Mouse (Mus musculus): ENCODE data around the gene Pi4ka.

- TF ChIP-seq CTCF (conservative IDR thresholded peaks at IDR 0.05; ENCODE audit: low read length) (no peak), NANOG (IDR thresholded peaks at IDR 0.05; ENCODE audit: borderline replicate concordance, low read length) (no peak), POU5F1 (IDR thresholded peaks at IDR 0.05; ENCODE audit: borderline replicate concordance, low read length) (no peak)
Observed at GRCm38 (mm10) chr16:17252841-17253240, 153.3 kb downstream of the Pi4ka start.

All from E14TG2a.4 (cell line).